Mouse (Mus musculus) adrenal gland, postnatal 14 days (tissue): ENCODE measurements around the gene Kif21a. TPM values are rescaled to one million over a fixed set of nuclear protein-coding genes. Genes with fewer than 3 reads are reported as not detected.

Experiments used
- DNase-seq: peaks from one replicate; pipeline ENCODE4 v3.0.0; 2021; ENCODE audit warnings: mixed read lengths
- total RNA-seq: library from RNA; stranded (reverse); gene quantifications from 2 replicates; pipeline ENCODE4 v1.2.3, GENCODE M21; 2021

Gene Kif21a
- total RNA-seq, 1 experiment from 2014 or later = 19.5 TPM

DNA sequence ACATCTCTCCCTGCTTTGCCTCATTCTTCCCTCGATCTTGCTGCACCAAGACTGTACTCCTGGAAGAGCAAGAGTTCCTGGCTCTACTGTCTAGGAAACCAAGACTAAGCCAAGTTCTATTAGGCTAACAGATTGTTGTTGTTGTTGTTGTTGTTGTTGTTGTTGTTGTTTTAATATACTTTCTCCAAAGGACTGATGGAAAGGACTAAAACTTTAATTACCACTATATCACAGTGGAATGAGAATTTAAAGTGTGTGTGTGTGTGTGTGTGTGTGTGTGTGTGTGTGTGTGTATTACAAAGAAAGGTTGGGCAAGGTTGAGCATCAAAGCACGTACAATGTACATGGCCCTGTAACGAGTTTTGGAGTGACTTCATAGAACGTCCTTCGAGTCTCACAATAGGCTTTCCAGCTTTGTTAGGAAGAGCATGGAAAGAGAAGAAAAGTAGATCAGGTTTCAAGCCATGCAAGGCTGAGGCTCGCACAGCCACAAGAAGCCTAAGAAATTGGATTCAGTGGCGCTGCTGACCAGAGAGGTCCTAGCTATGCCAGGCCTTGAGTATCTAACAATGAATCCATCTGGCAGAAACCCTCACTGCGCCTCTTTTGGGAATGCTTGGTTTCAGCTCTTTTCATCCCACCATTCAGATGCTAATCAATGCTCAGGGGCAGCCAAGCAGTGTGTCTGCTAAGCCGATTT lies 31.4 kb downstream of the Kif21a start:
- DNase-seq = no peak

GRCm38 (mm10) chr15:91017261-91018160 lies 32.2 kb downstream of the Kif21a start:
- no peak for DNase-seq

DNA sequence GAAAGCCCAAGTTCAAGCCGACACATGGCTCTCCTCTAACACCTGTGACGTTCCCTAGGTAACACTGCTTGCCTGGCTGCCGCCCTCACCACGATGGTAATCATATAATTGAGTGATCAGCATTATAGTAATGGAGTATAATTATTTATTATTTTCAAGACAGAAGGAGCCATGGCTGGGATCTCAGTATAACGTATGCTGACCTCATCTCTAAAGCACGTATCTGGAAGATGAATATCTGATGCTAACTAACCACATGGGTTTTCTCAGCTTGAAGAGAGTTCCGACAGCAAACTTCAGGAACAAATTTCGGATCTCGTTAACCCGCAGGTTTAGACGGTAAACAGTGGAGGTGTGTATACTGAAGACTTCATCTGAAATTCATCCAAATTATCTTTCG lies 33.4 kb downstream of the Kif21a start:
- no peak for DNase-seq

- peak; percentile 15 for DNase-seq
Measured at GRCm38 (mm10) chr15:91012793-91013580, 36.8 kb downstream of the Kif21a start.

DNA sequence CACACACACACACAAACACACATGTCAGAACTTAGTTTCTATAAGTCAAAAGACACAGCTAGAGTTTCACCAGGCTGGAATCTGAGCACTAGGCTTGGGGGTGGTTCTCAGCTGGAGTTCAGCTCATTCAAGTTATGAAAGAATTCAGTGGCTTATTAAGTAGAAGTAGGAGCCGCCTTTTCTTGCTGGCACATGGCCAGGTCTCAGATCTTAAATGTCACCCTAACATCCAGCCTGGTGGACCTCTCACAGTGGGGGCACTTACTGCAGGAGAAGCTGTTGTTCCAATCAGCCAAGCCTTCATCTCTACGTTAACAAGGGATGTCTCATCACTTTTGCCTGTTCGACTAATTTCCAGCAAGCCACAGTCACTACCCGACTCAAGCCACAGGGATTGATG lies 39.5 kb downstream of the Kif21a start:
- DNase-seq = no peak

GRCm38 (mm10) chr15:91007123-91007830 lies 42.5 kb downstream of the Kif21a start:
- no peak for DNase-seq

GRCm38 (mm10) chr15:91004726-91005125 lies 45.0 kb downstream of the Kif21a start:
- peak; percentile 17 for DNase-seq

DNA sequence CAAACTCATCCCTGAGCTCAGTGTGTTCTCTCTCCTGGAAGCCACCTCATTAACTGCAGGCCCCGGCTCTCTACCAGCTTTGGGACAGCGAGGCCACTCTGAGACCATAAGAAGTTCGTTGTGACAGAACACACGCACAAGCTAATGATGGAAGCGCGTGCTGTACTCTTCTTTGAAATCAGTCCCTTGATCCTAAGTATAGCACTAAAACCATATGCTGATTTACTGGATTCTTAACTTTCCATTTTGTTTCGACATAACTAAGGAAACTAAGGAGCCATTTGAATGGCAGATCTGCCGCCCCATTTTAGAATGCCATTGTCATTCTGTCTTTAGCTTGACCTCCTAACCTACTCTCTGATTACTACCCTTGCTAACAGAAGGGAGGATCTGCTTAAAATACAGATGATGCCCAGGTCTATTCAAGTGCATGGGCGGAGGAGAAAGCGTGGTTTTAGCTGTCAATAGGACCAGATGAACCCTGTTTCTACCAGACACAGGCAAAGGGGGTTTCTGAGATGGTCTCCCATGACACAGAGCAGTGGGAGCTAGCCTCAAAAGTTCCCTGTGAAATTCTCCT lies 48.6 kb downstream of the Kif21a start:
- no peak for DNase-seq

DNA sequence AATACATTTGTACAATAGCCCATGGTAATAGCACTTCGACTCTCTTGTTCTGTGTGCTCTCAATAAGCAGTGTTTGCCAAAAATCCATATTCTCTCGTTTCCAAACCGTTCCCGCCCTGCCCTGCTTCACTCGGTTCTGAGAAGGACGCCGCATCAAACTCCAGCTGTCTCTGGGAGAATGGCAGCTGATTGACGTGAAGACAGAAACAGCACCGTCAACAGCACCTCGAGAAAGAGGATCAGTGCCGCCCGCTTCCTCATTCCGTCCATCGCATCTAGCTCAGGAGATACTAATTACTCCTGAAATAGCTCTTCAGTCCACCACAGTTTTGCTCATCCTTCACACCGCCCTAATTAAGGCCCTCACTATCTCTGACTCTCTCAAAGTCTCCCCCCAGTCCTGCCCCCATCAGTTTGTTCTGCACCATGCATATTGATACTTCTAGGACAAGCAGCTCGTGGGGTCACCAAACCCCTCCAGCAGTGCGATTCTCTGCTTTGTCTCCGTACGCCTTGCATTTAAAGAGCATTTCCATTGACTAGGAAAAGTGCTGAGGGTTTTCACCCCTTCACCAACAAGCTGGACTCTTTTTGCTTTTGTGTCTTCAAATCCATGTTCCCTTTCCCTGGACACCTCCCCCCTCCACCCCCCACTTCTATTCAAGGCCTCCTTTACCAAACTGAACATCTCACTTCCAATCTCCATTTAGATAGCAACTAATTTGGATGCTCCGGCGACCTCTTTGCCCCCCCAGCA lies 49.3 kb downstream of the Kif21a start:
- no peak for DNase-seq

GRCm38 (mm10) chr15:90992871-90993270 lies 56.9 kb downstream of the Kif21a start:
- DNase-seq = no peak

DNA sequence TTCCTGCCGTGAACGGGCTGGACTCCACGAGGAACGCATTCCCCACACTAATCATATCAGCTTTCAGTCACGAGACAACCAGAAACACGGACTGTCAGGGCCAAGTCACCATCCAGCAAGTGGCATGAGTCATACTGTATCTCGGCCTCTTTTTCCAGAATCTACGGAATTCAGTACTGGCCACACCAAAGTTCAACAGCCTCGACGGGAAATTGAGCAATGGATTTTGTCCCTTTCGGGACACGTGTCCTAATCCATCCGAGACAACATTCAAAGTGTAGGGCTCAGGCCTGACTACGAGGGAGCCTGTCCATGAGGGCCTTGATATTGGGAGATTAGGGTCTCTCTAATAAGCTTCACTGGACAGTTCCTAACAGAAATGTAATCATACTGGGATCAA lies 57.4 kb downstream of the Kif21a start:
- DNase-seq = peak; percentile 27

DNA sequence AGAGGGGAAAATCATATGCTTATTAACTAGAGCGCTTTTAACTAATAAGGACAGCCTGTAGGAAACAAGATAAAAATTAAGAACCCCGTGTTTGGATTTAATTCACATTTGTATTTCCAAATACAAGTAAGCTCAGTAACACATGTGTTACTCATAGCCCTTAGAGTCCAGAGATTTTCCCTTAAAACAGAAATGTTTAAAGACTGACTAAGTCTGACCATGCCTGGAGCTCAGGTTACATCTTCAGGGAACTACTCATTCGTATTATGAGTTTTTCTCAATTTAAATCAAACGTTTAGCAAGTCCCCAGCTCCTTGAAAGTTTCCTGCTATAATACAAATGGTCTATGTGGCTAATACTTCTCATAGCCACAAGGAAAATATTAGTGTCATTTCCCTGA lies 57.9 kb downstream of the Kif21a start:
- DNase-seq = no peak

GRCm38 (mm10) chr15:90987714-90988250 lies 62.0 kb downstream of the Kif21a start:
- no peak for DNase-seq

DNA sequence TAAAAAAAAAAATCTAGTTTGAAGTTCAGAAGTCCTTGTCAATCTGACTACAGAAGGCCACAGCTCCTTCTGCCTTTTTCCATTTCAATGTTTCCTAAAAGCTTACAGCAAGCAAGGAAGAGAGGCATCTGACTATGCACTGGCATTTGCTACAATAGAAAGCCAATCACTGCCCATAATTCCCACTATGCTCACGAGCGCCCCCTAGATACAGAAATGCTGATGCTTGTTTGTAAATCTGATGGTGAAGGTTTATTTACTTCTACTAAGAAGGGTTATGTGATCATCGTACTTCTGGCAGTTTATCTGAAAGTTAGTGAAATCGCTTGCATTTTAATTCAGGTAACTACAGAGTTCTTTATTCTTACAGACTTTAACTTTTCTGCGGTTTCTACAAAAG lies 73.8 kb downstream of the Kif21a start:
- no peak for DNase-seq

GRCm38 (mm10) chr15:90971914-90972767 lies 77.6 kb downstream of the Kif21a start:
- DNase-seq = no peak

GRCm38 (mm10) chr15:90963320-90963719 lies 86.4 kb downstream of the Kif21a start:
- no peak for DNase-seq

GRCm38 (mm10) chr15:90962548-90962947 lies 87.2 kb downstream of the Kif21a start:
- no peak for DNase-seq

GRCm38 (mm10) chr15:90960831-90961554 lies 88.8 kb downstream of the Kif21a start:
- DNase-seq = no peak

GRCm38 (mm10) chr15:90951383-90951782 lies 98.4 kb downstream of the Kif21a start:
- DNase-seq = no peak
